Mouse (Mus musculus): ENCODE data around the gene Hdgfl3. TPM values are rescaled to one million over a fixed set of nuclear protein-coding genes. Genes with fewer than 3 reads are reported as not detected.

Gene Hdgfl3
- polyA plus RNA-seq (2014; fragmentation: Nextera tagmentation; extraction: Ambion mirVana), result 40.2 and 42.0 TPM in 2 replicates

DNA sequence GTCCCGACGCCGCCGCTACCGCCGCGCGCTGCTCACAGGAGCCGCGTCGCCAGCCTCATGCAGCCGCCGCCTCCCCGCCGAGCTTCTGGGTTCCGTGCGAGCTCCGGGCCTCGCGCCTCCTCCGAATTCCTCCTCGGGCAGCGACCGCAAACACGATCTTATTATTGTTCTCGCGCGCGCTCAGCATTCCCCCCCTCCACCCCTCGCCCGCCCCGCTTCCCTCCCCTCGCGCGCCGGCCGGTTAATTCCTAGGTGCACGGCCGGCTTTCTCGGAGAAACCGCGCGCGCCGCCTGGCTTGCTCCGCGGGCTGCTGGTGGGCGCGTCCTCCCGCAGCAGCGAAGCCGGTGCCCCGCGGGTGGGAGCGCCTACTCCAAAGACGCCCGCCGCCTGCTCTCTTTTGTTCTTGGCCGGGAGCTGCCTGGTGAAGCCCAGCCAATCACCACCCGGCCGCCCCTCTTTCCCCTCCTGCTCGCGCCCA is at the start of gene Hdgfl3:
Gene Hdgfl3 (minus strand): TSS at position 207 of the 479 bp plus-strand sequence.
- DNase-seq (ENCODE audit: low spot score, missing footprints) (peak; percentile 97), ATAC-seq (ENCODE audit: low FRiP score) (peak; percentile 91)
- WGBS, result under 1% methylated on average over 50 of the region's 63 CpGs
- Histone ChIP-seq H3K4me2 (peak within 1 kb of the TSS; percentile 85), H3K9me3 (ENCODE audit: control insufficient read depth, low read length) (no peaks in the 10 kb centered on the region), H3K4me3 (ENCODE audit: low read depth, low read length) (peak within 1 kb of the TSS; percentile 89), H3K27me3 (ENCODE audit: control insufficient read depth, insufficient read depth, low read length) (no peaks in the 10 kb centered on the region), H3K27ac (ENCODE audit: low read depth, low read length) (peak within 1 kb of the TSS; percentile 93), H3K36me3 (ENCODE audit: control insufficient read depth, insufficient read depth, low read length) (no peaks in the 10 kb centered on the region), H3K4me1 (ENCODE audit: control insufficient read depth, insufficient read depth, low read length) (peaks cover 10% of the 10 kb centered on the region), H3K9ac (ENCODE audit: low read length) (peak within 1 kb of the TSS; percentile 98)

GRCm38 (mm10) chr7:81983651-81984050 is 49.4 kb upstream of the Hdgfl3 start:
- 87% methylated on average over 6 of the region's 6 CpGs for WGBS
- H3K9ac ChIP-seq (ENCODE audit: low read length), result no peak overlapping the region
- H3K4me2 ChIP-seq, result no peak overlapping the region
- no peak for DNase-seq (ENCODE audit: low spot score, missing footprints)
- no peak overlapping the region for H3K27ac ChIP-seq (ENCODE audit: low read depth, low read length)
- H3K36me3 ChIP-seq (ENCODE audit: control insufficient read depth, insufficient read depth, low read length), result no peaks in the 10 kb centered on the region
- H3K4me1 ChIP-seq (ENCODE audit: control insufficient read depth, insufficient read depth, low read length), result no peaks in the 10 kb centered on the region
- H3K27me3 ChIP-seq (ENCODE audit: control insufficient read depth, insufficient read depth, low read length), result peaks cover under 1% of the 10 kb centered on the region; the same call in 1 of the 2 replicates
- H3K9me3 ChIP-seq (ENCODE audit: control insufficient read depth, low read length), result no peaks in the 10 kb centered on the region
- no peak overlapping the region for H3K4me3 ChIP-seq (ENCODE audit: low read depth, low read length)
- ATAC-seq (ENCODE audit: low FRiP score), result no peak

DNA sequence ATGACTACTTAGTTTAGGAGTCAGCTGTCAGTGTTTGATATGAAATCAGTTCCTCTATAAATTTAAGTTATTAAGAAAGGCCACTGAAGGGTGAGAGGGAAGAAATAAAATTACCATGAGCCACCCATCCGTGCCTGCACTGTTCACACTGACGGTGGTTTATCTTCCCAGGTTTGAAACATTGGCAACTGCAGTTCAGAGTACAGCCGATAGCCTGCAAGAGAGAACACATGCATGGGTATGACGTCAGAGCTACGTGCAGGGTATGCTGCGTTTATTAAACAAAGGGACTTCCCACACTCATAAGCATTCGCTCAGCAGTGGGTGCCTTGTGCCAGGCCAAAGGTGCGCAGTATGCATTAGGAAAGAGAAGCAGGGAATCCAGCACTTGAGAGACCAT is 44.0 kb upstream of the Hdgfl3 start:
- H3K9ac ChIP-seq (ENCODE audit: low read length), result no peak overlapping the region
- no peaks in the 10 kb centered on the region for H3K27me3 ChIP-seq (ENCODE audit: control insufficient read depth, insufficient read depth, low read length)
- no peak overlapping the region for H3K4me3 ChIP-seq (ENCODE audit: low read depth, low read length)
- no peaks in the 10 kb centered on the region for H3K4me1 ChIP-seq (ENCODE audit: control insufficient read depth, insufficient read depth, low read length)
- ATAC-seq (ENCODE audit: low FRiP score) (no peak), DNase-seq (ENCODE audit: low spot score, missing footprints) (peak; percentile 57)
- H3K4me2 ChIP-seq, result no peak overlapping the region
- no peaks in the 10 kb centered on the region for H3K9me3 ChIP-seq (ENCODE audit: control insufficient read depth, low read length)
- WGBS, result 86% methylated on average over 8 of the region's 8 CpGs
- H3K27ac ChIP-seq (ENCODE audit: low read depth, low read length), result no peak overlapping the region
- no peaks in the 10 kb centered on the region for H3K36me3 ChIP-seq (ENCODE audit: control insufficient read depth, insufficient read depth, low read length)

DNA sequence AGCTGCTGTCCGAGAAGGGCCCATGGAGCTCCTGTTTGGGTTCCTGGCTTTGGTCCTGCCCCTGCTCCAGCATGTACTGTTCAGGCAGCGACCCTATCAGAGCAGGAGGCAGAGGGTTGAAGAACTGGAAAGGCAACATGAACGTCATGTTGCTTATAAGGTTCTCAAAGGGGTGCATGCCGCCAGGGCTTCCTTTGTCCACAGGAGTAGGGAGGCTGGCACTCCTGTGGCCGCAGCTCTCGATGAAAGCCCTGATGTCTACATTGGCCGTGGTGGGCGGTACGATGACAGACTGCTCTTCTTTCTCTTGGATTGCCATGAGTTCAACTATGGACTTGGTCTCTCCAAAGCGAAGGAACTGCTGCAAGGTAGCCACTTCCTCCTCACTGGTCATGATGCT is 40.3 kb upstream of the Hdgfl3 start:
- WGBS, result 87% methylated on average over 10 of the region's 10 CpGs
- H3K4me3 ChIP-seq (ENCODE audit: low read depth, low read length), result no peak overlapping the region
- no peak overlapping the region for H3K9ac ChIP-seq (ENCODE audit: low read length)
- H3K27ac ChIP-seq (ENCODE audit: low read depth, low read length), result no peak overlapping the region
- no peaks in the 10 kb centered on the region for H3K9me3 ChIP-seq (ENCODE audit: control insufficient read depth, low read length)
- no peak for ATAC-seq (ENCODE audit: low FRiP score)
- no peak for DNase-seq (ENCODE audit: low spot score, missing footprints)
- H3K4me1 ChIP-seq (ENCODE audit: control insufficient read depth, insufficient read depth, low read length), result no peaks in the 10 kb centered on the region
- H3K27me3 ChIP-seq (ENCODE audit: control insufficient read depth, insufficient read depth, low read length), result no peaks in the 10 kb centered on the region
- H3K4me2 ChIP-seq, result no peak overlapping the region
- no peaks in the 10 kb centered on the region for H3K36me3 ChIP-seq (ENCODE audit: control insufficient read depth, insufficient read depth, low read length)

DNA sequence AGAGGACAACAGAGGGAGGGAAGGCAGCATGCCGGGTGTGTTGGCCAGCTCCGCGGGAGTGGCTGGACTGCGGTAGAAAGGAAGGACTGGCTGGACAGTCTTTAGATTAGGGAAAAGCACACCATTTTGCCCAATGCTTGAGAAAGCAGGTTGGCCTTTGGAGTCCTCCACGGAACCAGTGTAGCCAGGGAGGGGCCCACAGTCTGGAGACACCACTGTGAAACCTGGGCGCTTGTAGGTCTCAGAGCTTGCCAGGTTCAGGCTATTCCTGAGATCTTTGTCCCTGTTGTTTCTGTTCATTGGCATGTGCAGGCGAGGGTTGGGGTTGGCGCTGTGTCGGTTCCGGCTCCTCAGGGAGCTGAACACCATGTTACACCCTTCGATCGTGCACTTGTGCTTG is 39.7 kb upstream of the Hdgfl3 start:
- H3K9ac ChIP-seq (ENCODE audit: low read length), result no peak overlapping the region
- H3K4me1 ChIP-seq (ENCODE audit: control insufficient read depth, insufficient read depth, low read length), result no peaks in the 10 kb centered on the region
- H3K27ac ChIP-seq (ENCODE audit: low read depth, low read length), result no peak overlapping the region
- no peaks in the 10 kb centered on the region for H3K9me3 ChIP-seq (ENCODE audit: control insufficient read depth, low read length)
- 93% methylated on average over 12 of the region's 12 CpGs for WGBS
- H3K4me3 ChIP-seq (ENCODE audit: low read depth, low read length), result no peak overlapping the region
- H3K36me3 ChIP-seq (ENCODE audit: control insufficient read depth, insufficient read depth, low read length), result no peaks in the 10 kb centered on the region
- H3K27me3 ChIP-seq (ENCODE audit: control insufficient read depth, insufficient read depth, low read length), result no peaks in the 10 kb centered on the region
- H3K4me2 ChIP-seq, result no peak overlapping the region
- DNase-seq (ENCODE audit: low spot score, missing footprints) (no peak), ATAC-seq (ENCODE audit: low FRiP score) (no peak)

GRCm38 (mm10) chr7:81973339-81973738 is 39.1 kb upstream of the Hdgfl3 start:
- H3K4me2 ChIP-seq, result no peak overlapping the region
- H3K9ac ChIP-seq (ENCODE audit: low read length), result no peak overlapping the region
- H3K27me3 ChIP-seq (ENCODE audit: control insufficient read depth, insufficient read depth, low read length), result no peaks in the 10 kb centered on the region
- WGBS, result 95% methylated on average over 5 of the region's 5 CpGs
- no peak overlapping the region for H3K27ac ChIP-seq (ENCODE audit: low read depth, low read length)
- no peaks in the 10 kb centered on the region for H3K9me3 ChIP-seq (ENCODE audit: control insufficient read depth, low read length)
- DNase-seq (ENCODE audit: low spot score, missing footprints) (peak; percentile 53), ATAC-seq (ENCODE audit: low FRiP score) (no peak)
- no peaks in the 10 kb centered on the region for H3K4me1 ChIP-seq (ENCODE audit: control insufficient read depth, insufficient read depth, low read length)
- no peak overlapping the region for H3K4me3 ChIP-seq (ENCODE audit: low read depth, low read length)
- no peaks in the 10 kb centered on the region for H3K36me3 ChIP-seq (ENCODE audit: control insufficient read depth, insufficient read depth, low read length)

- WGBS, result 84% methylated on average over 6 of the region's 6 CpGs
- H3K4me2 ChIP-seq, result no peak overlapping the region
- H3K4me3 ChIP-seq (ENCODE audit: low read depth, low read length), result no peak overlapping the region
- no peaks in the 10 kb centered on the region for H3K9me3 ChIP-seq (ENCODE audit: control insufficient read depth, low read length)
- no peaks in the 10 kb centered on the region for H3K27me3 ChIP-seq (ENCODE audit: control insufficient read depth, insufficient read depth, low read length)
- ATAC-seq (ENCODE audit: low FRiP score) (no peak), DNase-seq (ENCODE audit: low spot score, missing footprints) (no peak)
- H3K36me3 ChIP-seq (ENCODE audit: control insufficient read depth, insufficient read depth, low read length), result no peaks in the 10 kb centered on the region
- no peak overlapping the region for H3K9ac ChIP-seq (ENCODE audit: low read length)
- H3K4me1 ChIP-seq (ENCODE audit: control insufficient read depth, insufficient read depth, low read length), result no peaks in the 10 kb centered on the region
- H3K27ac ChIP-seq (ENCODE audit: low read depth, low read length), result no peak overlapping the region
Measured at GRCm38 (mm10) chr7:81968975-81969374, 34.7 kb upstream of the Hdgfl3 start.

- no peak for DNase-seq (ENCODE audit: low spot score, missing footprints)
- no peak overlapping the region for H3K4me2 ChIP-seq
- H3K27ac ChIP-seq (ENCODE audit: low read depth, low read length), result no peak overlapping the region
- WGBS, result 82% methylated on average over 4 of the region's 4 CpGs
- ATAC-seq (ENCODE audit: low FRiP score), result no peak
- no peaks in the 10 kb centered on the region for H3K4me1 ChIP-seq (ENCODE audit: control insufficient read depth, insufficient read depth, low read length)
- no peaks in the 10 kb centered on the region for H3K9me3 ChIP-seq (ENCODE audit: control insufficient read depth, low read length)
- no peak overlapping the region for H3K9ac ChIP-seq (ENCODE audit: low read length)
- H3K36me3 ChIP-seq (ENCODE audit: control insufficient read depth, insufficient read depth, low read length), result no peaks in the 10 kb centered on the region
- H3K4me3 ChIP-seq (ENCODE audit: low read depth, low read length), result no peak overlapping the region
- no peaks in the 10 kb centered on the region for H3K27me3 ChIP-seq (ENCODE audit: control insufficient read depth, insufficient read depth, low read length)
Measured at GRCm38 (mm10) chr7:81968451-81968850, 34.2 kb upstream of the Hdgfl3 start.

GRCm38 (mm10) chr7:81966195-81966594 is 31.9 kb upstream of the Hdgfl3 start:
- no peak for DNase-seq (ENCODE audit: low spot score, missing footprints)
- Histone ChIP-seq H3K27me3 (ENCODE audit: control insufficient read depth, insufficient read depth, low read length) (no peaks in the 10 kb centered on the region), H3K9ac (ENCODE audit: low read length) (no peak overlapping the region), H3K9me3 (ENCODE audit: control insufficient read depth, low read length) (no peaks in the 10 kb centered on the region), H3K4me1 (ENCODE audit: control insufficient read depth, insufficient read depth, low read length) (no peaks in the 10 kb centered on the region), H3K36me3 (ENCODE audit: control insufficient read depth, insufficient read depth, low read length) (no peaks in the 10 kb centered on the region), H3K4me2 (no peak overlapping the region), H3K4me3 (ENCODE audit: low read depth, low read length) (no peak overlapping the region), H3K27ac (ENCODE audit: low read depth, low read length) (no peak overlapping the region)
- ATAC-seq (ENCODE audit: low FRiP score), result no peak
- WGBS, result 78% methylated on average over 5 of the region's 5 CpGs

All from midbrain, embryonic 11.5 days (tissue).